Mouse (Mus musculus) midbrain, embryonic 11.5 days (tissue): Measurements from ENCODE around the gene Btbd19. TPM values are rescaled to one million over a fixed set of nuclear protein-coding genes. Genes with fewer than 3 reads are reported as not detected.

Experiments
- ATAC-seq: fragments of 200-750 bp; cut with Nextera tagmentation; 2 replicates; pipeline ENCODE4 v1.8.0; 2017; ENCODE audit warnings: moderate TSS enrichment, moderate library complexity; ENCODE audit not compliant: low FRiP score
- DNase-seq: peaks from one replicate; pipeline ENCODE4 v3.0.0; 2015; ENCODE audit warnings: low spot score; ENCODE audit errors: missing footprints
- H3K27ac ChIP-seq: fragments of 300-500 bp; sonication (generic); 2 replicates; pipeline ENCODE4 v1.5.1; 2014; ENCODE audit warnings: low read depth, low read length
- H3K27me3 ChIP-seq: fragments of 300-500 bp; sonication (generic); 2 replicates; pipeline ENCODE4 v1.6.1; 2014; ENCODE audit warnings: mild to moderate bottlenecking, low read length, moderate library complexity, mixed read lengths; ENCODE audit not compliant: control insufficient read depth, insufficient read depth
- H3K36me3 ChIP-seq: fragments of 300-500 bp; sonication (generic); 2 replicates; pipeline ENCODE4 v1.6.1; 2014; ENCODE audit warnings: mild to moderate bottlenecking, low read length, moderate library complexity, mixed read lengths; ENCODE audit not compliant: control insufficient read depth, insufficient read depth
- H3K4me1 ChIP-seq: fragments of 300-500 bp; sonication (generic); 2 replicates; pipeline ENCODE4 v1.6.1; 2014; ENCODE audit warnings: low read length; ENCODE audit not compliant: control insufficient read depth, insufficient read depth
- H3K4me2 ChIP-seq: fragments of 300-500 bp; sonication (generic); 2 replicates; pipeline ENCODE4 v1.6.1; 2014; ENCODE audit warnings: mild to moderate bottlenecking, moderate library complexity
- H3K4me3 ChIP-seq: fragments of 300-500 bp; sonication (generic); 2 replicates; pipeline ENCODE4 v1.5.1; 2014; ENCODE audit warnings: low read depth, low read length
- H3K9ac ChIP-seq: fragments of 300-500 bp; sonication (generic); 2 replicates; pipeline ENCODE4 v1.6.1; 2014; ENCODE audit warnings: low read length
- H3K9me3 ChIP-seq: fragments of 300-500 bp; sonication (generic); 2 replicates; pipeline ENCODE4 v1.6.1; 2016; ENCODE audit warnings: low read length; ENCODE audit not compliant: control insufficient read depth
- WGBS: fragments of 180-500 bp; shearing (Covaris S2); extraction: QIAGEN DNeasy Blood & Tissue Kit; methylation state at CpG from one replicate; pipeline ENCODE4 v1.1.7; 2014; 5-methylcytosine and 5-hydroxymethylcytosine counted together
- polyA plus RNA-seq: library from polyadenylated mRNA; unstranded; fragments of >200 nt; fragmentation: Nextera tagmentation; extraction: Ambion mirVana; gene quantifications from 2 replicates; pipeline ENCODE4 v1.2.1, GENCODE M21; 2014

The Btbd19 gene
- polyA plus RNA-seq, 1 experiment from 2014 or later: 3.8 TPM

- Histone ChIP-seq H3K4me3 (peak within 1 kb of the TSS; percentile 55), H3K9ac (peak within 1 kb of the TSS; percentile 67), H3K27me3 (peaks cover 9% of the 10 kb centered on the region), H3K27ac (peak within 1 kb of the TSS; percentile 54), H3K36me3 (no peaks in the 10 kb centered on the region), H3K4me1 (peaks cover 23% of the 10 kb centered on the region), H3K4me2 (peak within 1 kb of the TSS; percentile 98), H3K9me3 (no peaks in the 10 kb centered on the region)
- DNase-seq (peak; percentile 99), ATAC-seq (peak; percentile 92)
- under 1% methylated on average over 48 of the region's 50 CpGs for WGBS
Observed at GRCm38 (mm10) chr4:117095551-117096452, 29.7 kb downstream of the Btbd19 start, which contains the start of gene Ptch2. TSS of gene Ptch2 (plus strand) at chr4:117096075.

- no peaks in the 10 kb centered on the region for H3K9me3 ChIP-seq
- H3K4me3 ChIP-seq: no peak overlapping the region
- 85% methylated on average over 3 of the region's 3 CpGs for WGBS
- no peaks in the 10 kb centered on the region for H3K36me3 ChIP-seq
- H3K4me1 ChIP-seq: peaks cover 23% of the 10 kb centered on the region
- ATAC-seq (no peak), DNase-seq (no peak)
- H3K4me2 ChIP-seq: no peak overlapping the region
- no peak overlapping the region for H3K9ac ChIP-seq
- peaks cover 9% of the 10 kb centered on the region for H3K27me3 ChIP-seq
- no peak overlapping the region for H3K27ac ChIP-seq
Observed at GRCm38 (mm10) chr4:117094626-117095361, 30.7 kb downstream of the Btbd19 start.

GRCm38 (mm10) chr4:117090586-117090985, 34.9 kb downstream of the Btbd19 start:
- H3K4me2 ChIP-seq: no peak overlapping the region
- no peak overlapping the region for H3K27ac ChIP-seq
- H3K9me3 ChIP-seq: no peaks in the 10 kb centered on the region
- no peak overlapping the region for H3K9ac ChIP-seq
- no peaks in the 10 kb centered on the region for H3K36me3 ChIP-seq
- H3K27me3 ChIP-seq: peaks cover 9% of the 10 kb centered on the region
- 85% methylated on average over 7 of the region's 7 CpGs for WGBS
- peaks cover 3% of the 10 kb centered on the region for H3K4me1 ChIP-seq
- ATAC-seq (no peak), DNase-seq (no peak)
- no peak overlapping the region for H3K4me3 ChIP-seq

GRCm38 (mm10) chr4:117087948-117088640, 37.4 kb downstream of the Btbd19 start:
- H3K4me1 ChIP-seq: no peaks in the 10 kb centered on the region
- H3K9ac ChIP-seq: no peak overlapping the region
- H3K27ac ChIP-seq: no peak overlapping the region
- H3K27me3 ChIP-seq: no peaks in the 10 kb centered on the region
- ATAC-seq: no peak
- H3K9me3 ChIP-seq: no peaks in the 10 kb centered on the region
- H3K4me2 ChIP-seq: no peak overlapping the region
- no peak for DNase-seq
- H3K4me3 ChIP-seq: no peak overlapping the region
- no peaks in the 10 kb centered on the region for H3K36me3 ChIP-seq
- 82% methylated on average over 7 of the region's 7 CpGs for WGBS

GRCm38 (mm10) chr4:117071183-117071582, 54.3 kb downstream of the Btbd19 start:
- H3K4me1 ChIP-seq: no peaks in the 10 kb centered on the region
- ATAC-seq (no peak), DNase-seq (no peak)
- peaks cover 23% of the 10 kb centered on the region for H3K27me3 ChIP-seq
- H3K36me3 ChIP-seq: peaks cover 13% of the 10 kb centered on the region
- H3K9ac ChIP-seq: no peak overlapping the region
- no peak overlapping the region for H3K4me3 ChIP-seq
- 96% methylated on average over 5 of the region's 5 CpGs for WGBS
- H3K9me3 ChIP-seq: no peaks in the 10 kb centered on the region
- H3K4me2 ChIP-seq: no peak overlapping the region
- no peak overlapping the region for H3K27ac ChIP-seq

- DNase-seq (no peak), ATAC-seq (no peak)
- WGBS: 88% methylated on average over 4 of the region's 4 CpGs
- no peaks in the 10 kb centered on the region for H3K9me3 ChIP-seq
- no peak overlapping the region for H3K4me2 ChIP-seq
- no peak overlapping the region for H3K27ac ChIP-seq
- no peak overlapping the region for H3K4me3 ChIP-seq
- no peaks in the 10 kb centered on the region for H3K4me1 ChIP-seq
- no peak overlapping the region for H3K9ac ChIP-seq
- peaks cover 28% of the 10 kb centered on the region for H3K27me3 ChIP-seq
- peaks cover 13% of the 10 kb centered on the region for H3K36me3 ChIP-seq
Observed at GRCm38 (mm10) chr4:117070624-117071023, 54.9 kb downstream of the Btbd19 start.

GRCm38 (mm10) chr4:117069647-117070046, 55.9 kb downstream of the Btbd19 start:
- Histone ChIP-seq H3K9ac (no peak overlapping the region), H3K9me3 (no peaks in the 10 kb centered on the region), H3K4me2 (no peak overlapping the region), H3K27ac (no peak overlapping the region), H3K27me3 (peaks cover 38% of the 10 kb centered on the region), H3K4me3 (no peak overlapping the region), H3K36me3 (peaks cover 13% of the 10 kb centered on the region), H3K4me1 (no peaks in the 10 kb centered on the region)
- ATAC-seq (no peak), DNase-seq (no peak)
- 100% methylated on average over 1 of the region's 1 CpGs for WGBS
